Mouse (Mus musculus) c-Kit-positive CD71-positive TER-119-negative erythroid progenitor cells, embryonic 14.5 days (primary cell): ENCODE measurements around the gene Rnf225.
"Not testable (repeated sequence)": the region's sequence is repeated elsewhere in the genome, so short reads cannot be mapped to it uniquely, and the experiment has no call there.

ENCODE experiments used
- DNase-seq: peaks from one replicate; pipeline ENCODE4 v3.0.0-alpha.2; 2013; ENCODE audit warnings: low read depth

The Rnf225 gene

GRCm38 (mm10) chr7:12927191-12927680, at the start of gene Rnf225:
TSS of gene Rnf225 (plus strand) at chr7:12927416.
- DNase-seq, result no peak

GRCm38 (mm10) chr7:12880036-12880435, 47.2 kb upstream of the Rnf225 start:
- DNase-seq, result no peak

GRCm38 (mm10) chr7:12880497-12880896, 46.7 kb upstream of the Rnf225 start:
- not testable (repeated sequence) for DNase-seq

DNA sequence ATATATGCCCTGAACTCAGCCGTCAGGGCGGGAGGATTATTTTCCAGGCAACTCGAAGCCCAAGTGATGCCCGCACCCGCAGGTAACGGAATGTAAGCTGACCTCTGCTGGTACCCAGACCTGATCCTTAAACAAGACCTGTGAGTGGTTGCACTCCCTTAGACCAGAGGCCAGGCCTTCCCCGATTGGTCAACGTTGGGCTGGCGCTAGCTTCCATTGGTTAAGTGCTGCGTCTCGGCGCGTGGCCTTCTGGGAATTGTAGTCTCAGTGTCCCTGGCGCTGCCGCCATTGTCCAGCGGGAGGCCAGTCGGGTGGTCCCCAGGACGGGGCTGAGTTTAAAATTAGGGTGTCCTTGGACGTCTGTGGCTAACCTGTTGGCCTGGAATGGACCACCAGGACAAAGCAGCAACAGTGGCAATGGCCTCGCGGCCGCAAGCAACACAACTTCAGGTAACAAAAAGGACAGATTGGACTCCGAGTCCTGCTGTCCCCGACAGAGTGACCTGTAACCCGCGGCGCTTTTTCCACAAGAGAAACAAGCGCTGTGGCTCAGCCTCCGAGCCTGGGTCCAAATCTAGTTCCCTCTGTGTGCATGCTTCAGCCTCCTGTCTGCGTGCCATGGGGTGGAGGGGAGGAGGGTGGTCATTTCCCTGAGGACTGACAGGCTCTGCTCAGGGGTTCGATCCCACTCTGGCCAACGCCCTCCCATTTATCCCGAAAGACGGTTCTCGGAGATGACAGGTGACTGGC, 46.1 kb upstream of the Rnf225 start, which contains the start of gene Zfp128:
Gene Zfp128, plus strand, starts transcription at position 267 of the 750 bp plus-strand sequence.
- peak; percentile 94 for DNase-seq

DNA sequence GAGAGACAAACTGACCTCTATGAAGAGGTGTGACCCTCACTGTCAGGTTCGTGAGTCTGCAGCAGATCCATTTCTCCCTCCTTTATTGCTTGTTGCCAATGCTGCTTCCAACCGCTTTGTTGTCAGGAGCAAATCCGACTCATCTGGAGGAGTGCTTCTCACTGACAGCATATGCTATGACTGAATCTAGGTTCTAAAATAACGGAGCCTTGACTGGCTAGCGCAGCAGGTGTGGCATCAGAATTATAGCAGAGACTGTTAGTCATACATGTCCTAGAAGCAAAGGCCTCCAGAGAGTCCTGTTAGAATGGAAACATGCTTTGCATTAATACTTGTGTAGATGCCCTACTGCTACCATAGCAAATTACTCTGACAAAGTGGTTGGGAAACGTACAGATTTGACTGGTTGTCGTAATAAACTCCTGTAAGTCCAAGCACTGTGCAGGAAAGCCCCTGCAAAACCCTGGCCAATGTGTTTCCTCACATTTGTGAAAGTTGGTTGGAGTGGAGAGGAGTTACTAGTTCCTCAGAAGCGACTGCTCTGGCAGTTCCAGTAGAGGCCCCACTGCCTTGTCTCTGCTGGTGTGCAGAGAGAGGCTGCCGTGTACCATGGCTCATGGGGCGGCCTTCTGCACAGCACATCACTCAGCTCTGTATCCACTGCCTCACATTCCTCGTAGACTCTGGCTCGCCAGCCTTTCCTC, 40.5 kb upstream of the Rnf225 start:
- DNase-seq, result no peak

- DNase-seq, result no peak
Measured at GRCm38 (mm10) chr7:12887585-12887984, 39.6 kb upstream of the Rnf225 start.

GRCm38 (mm10) chr7:12890928-12891327, 36.3 kb upstream of the Rnf225 start:
- no peak for DNase-seq

DNA sequence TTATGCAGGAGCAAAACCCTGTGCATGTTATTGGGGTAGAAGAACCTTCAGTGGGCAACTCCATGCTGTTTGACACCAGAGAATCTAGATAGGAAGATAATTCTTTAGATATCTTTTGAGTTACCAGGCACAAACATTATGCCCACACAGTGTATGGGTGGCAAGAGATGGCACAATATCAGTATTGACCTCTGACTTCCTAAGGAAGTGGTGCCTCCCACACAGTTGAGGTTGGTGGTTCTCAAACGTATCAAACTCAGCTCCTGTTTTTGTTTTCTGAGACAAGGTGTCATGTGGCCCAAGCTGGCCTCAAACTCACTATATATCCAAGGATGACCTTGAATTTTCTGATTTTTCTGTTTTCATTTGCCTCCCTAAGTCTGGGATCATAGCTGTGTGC, 35.9 kb upstream of the Rnf225 start:
- no peak for DNase-seq

DNA sequence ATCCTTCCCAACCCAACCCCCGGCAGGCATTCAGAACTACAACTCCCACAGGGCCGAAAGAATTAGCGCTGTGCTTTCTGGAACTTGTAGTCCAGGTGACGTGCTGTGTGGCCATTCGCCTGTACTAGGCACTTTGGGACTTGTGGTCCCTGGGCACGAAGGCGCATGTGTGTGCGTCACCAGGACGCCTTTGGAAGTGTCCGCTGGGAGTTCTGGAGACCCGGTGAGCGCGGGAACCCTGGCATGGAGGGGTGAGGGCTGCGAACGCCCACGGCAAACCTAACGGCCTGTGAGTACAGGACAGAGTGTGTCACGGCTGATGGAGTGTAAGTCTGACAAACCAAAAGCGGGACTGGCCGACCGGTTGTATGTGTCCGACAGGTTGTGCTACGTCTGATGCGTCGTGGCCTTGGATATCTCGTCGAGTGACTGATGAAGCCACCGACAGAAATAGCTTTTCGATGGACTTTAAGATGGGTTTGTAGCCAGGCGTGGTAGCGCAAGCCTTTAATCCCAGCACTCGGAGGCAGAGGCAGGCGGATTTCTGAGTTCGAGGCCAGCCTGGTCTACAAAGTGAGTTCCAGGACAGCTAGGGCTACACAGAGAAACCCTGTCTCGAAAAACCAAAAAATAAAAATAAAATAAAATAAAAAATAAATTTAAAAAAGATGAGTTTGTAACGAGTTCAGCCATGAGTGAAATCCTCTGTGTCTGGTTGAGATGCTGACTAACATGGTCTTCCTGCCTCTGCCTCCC, 29.4 kb upstream of the Rnf225 start, which contains the start of gene Zscan22:
Gene Zscan22, plus strand, starts transcription at position 161 of the 756 bp plus-strand sequence.
- DNase-seq, result peak; percentile 87

- no peak for DNase-seq
Measured at GRCm38 (mm10) chr7:12901517-12901916, 25.7 kb upstream of the Rnf225 start.

GRCm38 (mm10) chr7:12903623-12904022, 23.6 kb upstream of the Rnf225 start:
- DNase-seq, result no peak

GRCm38 (mm10) chr7:12905146-12905545, 22.1 kb upstream of the Rnf225 start:
- DNase-seq, result no peak

GRCm38 (mm10) chr7:12909498-12909962, 17.7 kb upstream of the Rnf225 start:
- peak; percentile 93 for DNase-seq

GRCm38 (mm10) chr7:12910181-12910668, 17.0 kb upstream of the Rnf225 start:
- peak; percentile 77 for DNase-seq

DNA sequence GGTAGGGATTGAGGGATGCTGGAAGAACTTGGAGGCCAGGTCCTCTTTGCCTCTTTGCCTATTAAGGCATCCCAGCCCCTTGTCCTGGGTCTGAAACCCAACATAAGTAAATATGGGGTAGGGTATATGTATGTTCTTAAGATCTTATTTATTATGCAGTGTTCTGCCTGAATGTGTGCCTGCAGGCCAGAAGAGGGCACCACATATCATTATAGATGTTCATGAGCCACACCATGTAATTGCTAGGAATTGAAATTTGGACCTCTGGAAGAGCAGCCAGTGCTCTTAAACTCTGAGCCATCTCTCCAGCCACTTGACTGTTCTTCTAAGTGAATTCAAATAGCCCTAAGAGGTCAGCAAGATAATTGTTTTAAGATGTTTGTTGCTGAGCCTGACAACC, 13.7 kb upstream of the Rnf225 start:
- DNase-seq, result no peak

- DNase-seq, result not testable (repeated sequence)
Measured at GRCm38 (mm10) chr7:12920495-12920894, 6.7 kb upstream of the Rnf225 start.

DNA sequence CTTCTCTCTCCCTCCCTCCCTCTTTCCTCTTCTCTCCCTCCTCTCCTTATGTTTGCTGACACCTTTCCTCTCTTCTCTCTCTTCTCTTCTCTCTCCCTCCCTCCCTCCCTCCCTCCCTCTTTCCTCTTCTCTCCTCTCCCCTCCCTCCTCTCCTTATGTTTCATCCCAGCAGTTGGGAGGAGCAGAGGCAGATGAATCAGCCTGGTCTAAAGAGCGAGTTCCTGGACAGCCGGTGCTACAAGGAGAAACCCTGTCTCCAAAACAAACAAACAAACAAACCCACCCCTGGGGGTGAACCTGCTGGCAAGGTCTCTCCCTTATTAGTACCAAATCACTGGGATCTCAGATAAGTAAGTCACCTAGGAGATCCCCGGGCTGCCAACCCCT, 5.9 kb upstream of the Rnf225 start:
- no peak for DNase-seq

DNA sequence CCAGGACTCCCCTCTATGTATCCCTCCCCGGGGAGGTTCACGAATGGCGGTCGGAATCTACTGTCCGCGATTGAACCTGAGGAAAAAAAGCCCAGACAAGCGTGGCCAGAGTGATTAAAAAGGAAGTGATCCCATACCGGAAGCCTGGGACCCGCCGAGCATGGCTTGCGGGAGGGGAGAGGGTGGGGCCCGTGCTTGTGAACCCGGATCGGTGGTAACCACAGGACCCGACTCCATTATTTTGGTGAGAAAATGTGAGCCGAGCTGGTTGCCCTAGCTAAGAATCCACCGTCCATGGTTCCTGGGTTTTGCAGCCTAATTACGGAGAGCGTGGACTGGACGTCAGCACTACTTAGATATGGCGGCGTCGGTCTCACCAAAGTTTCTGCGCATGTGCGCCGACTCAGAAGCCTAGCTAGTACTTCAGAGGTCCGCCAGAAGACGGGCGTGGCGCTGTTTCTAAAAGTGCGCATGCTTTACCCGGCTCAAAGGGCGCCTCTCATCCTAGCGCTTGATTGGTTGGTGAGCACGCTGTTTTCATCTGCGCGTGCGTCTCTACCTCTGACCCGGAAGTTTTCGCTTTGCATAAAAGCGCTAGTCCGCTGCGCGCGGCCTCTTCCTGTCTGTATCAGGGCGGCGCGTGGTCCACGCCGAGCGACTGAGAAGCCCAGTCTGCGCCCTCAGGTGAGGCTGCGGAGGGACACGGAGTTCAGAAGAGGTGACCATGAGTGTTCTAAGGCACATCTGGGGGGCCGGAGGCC, 5.3 kb upstream of the Rnf225 start, which contains the start of gene Rps5:
Gene Rps5, plus strand, starts transcription at position 586 of the 761 bp plus-strand sequence.
- peak; percentile 98 for DNase-seq

DNA sequence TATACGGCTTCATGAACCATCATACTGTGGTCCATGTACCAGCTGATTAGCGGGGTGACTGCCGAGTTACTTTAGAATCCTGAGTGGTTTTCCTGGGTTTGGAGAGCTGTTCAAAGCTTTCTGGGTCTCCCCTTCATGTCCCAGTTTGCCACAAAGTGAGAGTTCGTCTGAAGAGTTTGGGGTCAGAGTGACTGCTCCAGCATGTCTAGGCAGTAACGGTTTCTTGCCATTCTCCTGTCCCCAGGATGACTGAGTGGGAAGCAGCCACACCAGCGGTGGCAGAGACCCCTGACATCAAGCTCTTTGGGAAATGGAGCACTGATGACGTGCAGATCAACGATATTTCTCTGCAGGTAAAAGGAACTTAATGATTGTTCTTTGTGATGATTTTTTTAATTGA, 4.5 kb upstream of the Rnf225 start:
- DNase-seq, result no peak

DNA sequence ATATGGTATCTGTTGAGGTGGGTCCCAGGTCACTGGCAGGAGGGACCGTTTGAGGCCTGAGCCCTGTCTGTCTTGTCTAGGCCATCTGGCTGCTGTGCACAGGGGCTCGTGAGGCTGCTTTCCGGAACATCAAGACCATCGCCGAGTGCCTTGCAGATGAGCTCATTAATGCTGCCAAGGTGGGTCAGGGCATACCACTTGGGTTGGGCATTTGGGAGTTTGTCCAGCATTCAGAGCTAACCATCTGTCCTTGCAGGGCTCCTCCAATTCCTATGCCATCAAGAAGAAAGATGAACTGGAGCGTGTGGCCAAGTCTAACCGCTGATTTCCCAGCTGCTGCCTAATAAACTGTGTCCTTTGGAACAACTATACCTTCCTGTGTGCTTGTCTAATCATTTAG, 900 bp upstream of the Rnf225 start:
- no peak for DNase-seq
